Mouse (Mus musculus) brain, embryonic 14.5 days (tissue): Measurements from ENCODE around the gene Fig4.

Source experiments
- CTCF ChIP-seq: fragments of 200-500 bp; IDR thresholded peaks from 2 replicates; pipeline ENCODE4 v1.5.1; 2012; ENCODE audit warnings: inconsistent platforms, mild to moderate bottlenecking, moderate library complexity, borderline replicate concordance; ENCODE audit not compliant: insufficient read depth, insufficient read length; ENCODE audit errors: extremely low read depth
- POLR2A ChIP-seq: fragments of 200-500 bp; IDR thresholded peaks from 2 replicates; pipeline ENCODE4 v1.6.1; 2012; ENCODE audit warnings: mild to moderate bottlenecking, inconsistent platforms, borderline replicate concordance; ENCODE audit not compliant: poor library complexity, insufficient read depth, insufficient read length, severe bottlenecking; ENCODE audit errors: extremely low read depth

GRCm38 (mm10) chr10:41302689-41303431, at the start of gene Fig4:
- TF ChIP-seq POLR2A (peak; percentile 44; the same call in 1 of the 2 replicates), CTCF (no peak; the same call in 1 of the 2 replicates)
